Mouse (Mus musculus) myocyte (in vitro differentiated cells): ENCODE measurements around the gene Acadsb.

ENCODE experiments used
- E2F4 ChIP-seq: IDR thresholded peaks from one replicate; pipeline ENCODE4 v1.6.1; 2011; ENCODE audit warnings: mild to moderate bottlenecking, control low read depth, moderate library complexity; ENCODE audit not compliant: insufficient read depth
- MAX ChIP-seq: IDR thresholded peaks from one replicate; pipeline ENCODE4 v1.6.1; 2011; ENCODE audit warnings: low read depth, mild to moderate bottlenecking, control low read depth
- POLR2A ChIP-seq: IDR thresholded peaks from one replicate; pipeline ENCODE4 v1.6.1; 2011; ENCODE audit warnings: low read depth, mild to moderate bottlenecking, control low read depth, moderate library complexity; ENCODE audit not compliant: insufficient read length
- SRF ChIP-seq: IDR thresholded peaks from one replicate; pipeline ENCODE4 v1.6.1; 2011; ENCODE audit warnings: low read depth; ENCODE audit not compliant: control insufficient read depth, insufficient read length
- USF1 ChIP-seq: IDR thresholded peaks from one replicate; pipeline ENCODE4 v1.6.1; 2011; ENCODE audit warnings: low read depth, mild to moderate bottlenecking, control low read depth, moderate library complexity

GRCm38 (mm10) chr7:131465735-131466134 lies 55.3 kb downstream of the Acadsb start:
- no peak for TF ChIP-seq E2F4
- no peak for TF ChIP-seq USF1
- TF ChIP-seq POLR2A, result no peak
- no peak for TF ChIP-seq SRF
- no peak for TF ChIP-seq MAX
